Mouse (Mus musculus): ENCODE results near the gene Ubac1.

DNA sequence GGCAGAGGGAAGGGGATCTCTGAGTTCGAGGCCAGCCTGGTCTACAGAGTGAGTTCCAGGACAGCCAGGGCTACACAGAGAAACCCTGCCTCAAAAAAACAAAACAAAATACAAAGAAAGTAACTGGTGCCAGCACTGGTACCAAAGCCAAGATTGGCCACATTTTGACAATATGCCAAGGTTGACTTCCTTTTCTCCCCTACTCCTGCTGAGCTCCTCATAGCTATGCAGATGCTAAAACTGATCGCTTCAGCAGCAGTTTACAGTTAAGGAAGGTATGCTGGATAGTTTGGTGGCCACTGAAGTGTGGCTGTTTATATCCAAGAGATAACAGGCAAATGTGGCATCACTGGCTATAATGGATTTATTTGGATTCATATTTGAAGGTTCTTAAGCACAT, 29.3 kb downstream of the Ubac1 start:
- TF ChIP-seq CTCF (IDR thresholded peaks at IDR 0.05; ENCODE audit: low read depth) = no peak
- no peak for TF ChIP-seq EP300 (IDR thresholded peaks at IDR 0.05; ENCODE audit: low read depth)
